Mouse (Mus musculus): Measurements from ENCODE around the gene Ngef. TPM values are rescaled to one million over a fixed set of nuclear protein-coding genes. Genes with fewer than 3 reads are reported as not detected.
A peak's percentile ranks its signal among the peaks of the same experiment; 100 is the strongest.

Gene Ngef
- polyA plus RNA-seq, 1 experiment from 2014 or later: 13.3 TPM

GRCm38 (mm10) chr1:87551008-87551407 is 22.7 kb downstream of the Ngef start:
- WGBS: 46% methylated on average over 3 of the region's 3 CpGs

DNA sequence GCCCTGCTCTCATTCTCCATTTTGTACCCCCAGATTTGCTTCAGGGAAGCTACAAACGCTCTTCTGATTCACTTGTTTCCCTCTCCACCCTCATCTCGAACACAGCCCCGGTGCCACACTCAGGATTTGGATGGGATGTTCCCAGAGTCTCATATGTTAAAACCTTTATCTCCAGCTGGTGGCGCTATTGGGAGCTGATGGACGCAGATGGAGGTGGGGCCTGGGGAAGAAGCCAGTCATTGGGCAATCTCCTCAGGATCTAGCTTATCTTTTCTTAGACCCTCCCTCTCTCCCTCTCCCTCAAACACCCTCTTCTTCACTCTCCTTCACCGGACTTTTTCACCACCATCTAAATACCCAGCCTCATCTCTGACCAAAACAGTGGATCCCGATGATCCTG is 32.1 kb downstream of the Ngef start:
- Histone ChIP-seq H3K27me3 (replicated peaks; ENCODE audit: control insufficient read depth, insufficient read depth, low read length) (no peaks in the 10 kb centered on the region), H3K27ac (ENCODE audit: low read depth, low read length) (no peak overlapping the region), H3K9me3 (ENCODE audit: control insufficient read depth) (no peaks in the 10 kb centered on the region), H3K9ac (ENCODE audit: low read depth, low read length) (no peak overlapping the region), H3K36me3 (ENCODE audit: control insufficient read depth, insufficient read depth) (peaks cover 5% of the 10 kb centered on the region; the same call in 1 of the 2 replicates), H3K4me1 (replicated peaks; ENCODE audit: control insufficient read depth, insufficient read depth, low read length) (no peaks in the 10 kb centered on the region), H3K4me2 (replicated peaks; ENCODE audit: low read depth) (no peak overlapping the region), H3K4me3 (ENCODE audit: low read depth, low read length) (no peak overlapping the region)
- no peak for ATAC-seq
- 40% methylated on average over 7 of the region's 7 CpGs for WGBS
- peak; percentile 76 for TF ChIP-seq CTCF (IDR thresholded peaks at IDR 0.05; ENCODE audit: low read depth)

More at GRCm38 (mm10) chr1:87551008-87551407, 22.7 kb downstream of the Ngef start:
- no peak overlapping the region for H3K4me3 ChIP-seq (ENCODE audit: low read depth, low read length)
- no peak for TF ChIP-seq CTCF (IDR thresholded peaks at IDR 0.05; ENCODE audit: low read depth)
- no peaks in the 10 kb centered on the region for H3K27me3 ChIP-seq (replicated peaks; ENCODE audit: control insufficient read depth, insufficient read depth, low read length)
- 0 out of 2 replicates have a peak, but pooled peaks cover 3% of the 10 kb centered on the region for H3K4me1 ChIP-seq (replicated peaks; ENCODE audit: control insufficient read depth, insufficient read depth, low read length)
- H3K9ac ChIP-seq (ENCODE audit: low read depth, low read length): no peak overlapping the region
- H3K9me3 ChIP-seq (ENCODE audit: control insufficient read depth): no peaks in the 10 kb centered on the region
- no peak overlapping the region; the same call in 1 of the 2 replicates for H3K27ac ChIP-seq (ENCODE audit: low read depth, low read length)
- no peaks in the 10 kb centered on the region; the same call in 1 of the 2 replicates for H3K36me3 ChIP-seq (ENCODE audit: control insufficient read depth, insufficient read depth)
- peak; percentile 96 for ATAC-seq
- H3K4me2 ChIP-seq (replicated peaks; ENCODE audit: low read depth): no peak overlapping the region

GRCm38 (mm10) chr1:87537008-87537407 is 36.7 kb downstream of the Ngef start:
- H3K27me3 ChIP-seq (replicated peaks; ENCODE audit: control insufficient read depth, insufficient read depth, low read length): no peaks in the 10 kb centered on the region
- no peaks in the 10 kb centered on the region for H3K36me3 ChIP-seq (ENCODE audit: control insufficient read depth, insufficient read depth)
- no peak for TF ChIP-seq CTCF (IDR thresholded peaks at IDR 0.05; ENCODE audit: low read depth)
- H3K27ac ChIP-seq (ENCODE audit: low read depth, low read length): no peak overlapping the region
- no peak overlapping the region for H3K9ac ChIP-seq (ENCODE audit: low read depth, low read length)
- no peaks in the 10 kb centered on the region for H3K4me1 ChIP-seq (replicated peaks; ENCODE audit: control insufficient read depth, insufficient read depth, low read length)
- no peaks in the 10 kb centered on the region for H3K9me3 ChIP-seq (ENCODE audit: control insufficient read depth)
- no peak overlapping the region for H3K4me3 ChIP-seq (ENCODE audit: low read depth, low read length)
- H3K4me2 ChIP-seq (replicated peaks; ENCODE audit: low read depth): no peak overlapping the region
- no peak for ATAC-seq
- WGBS: 86% methylated on average over 1 of the region's 1 CpGs

- Histone ChIP-seq H3K36me3 (ENCODE audit: control insufficient read depth, insufficient read depth) (no peaks in the 10 kb centered on the region), H3K9me3 (ENCODE audit: control insufficient read depth) (no peaks in the 10 kb centered on the region), H3K4me1 (replicated peaks; ENCODE audit: control insufficient read depth, insufficient read depth, low read length) (no peaks in the 10 kb centered on the region), H3K27ac (ENCODE audit: low read depth, low read length) (no peak overlapping the region), H3K9ac (ENCODE audit: low read depth, low read length) (no peak overlapping the region), H3K4me2 (replicated peaks; ENCODE audit: low read depth) (no peak overlapping the region), H3K4me3 (ENCODE audit: low read depth, low read length) (no peak overlapping the region), H3K27me3 (replicated peaks; ENCODE audit: control insufficient read depth, insufficient read depth, low read length) (no peaks in the 10 kb centered on the region)
- 76% methylated on average over 3 of the region's 3 CpGs for WGBS
- TF ChIP-seq CTCF (IDR thresholded peaks at IDR 0.05; ENCODE audit: low read depth): no peak
- ATAC-seq: no peak
Observed at GRCm38 (mm10) chr1:87534118-87534517, 39.6 kb downstream of the Ngef start.

- no peak overlapping the region for H3K4me3 ChIP-seq (ENCODE audit: low read depth, low read length)
- no peak overlapping the region for H3K9ac ChIP-seq (ENCODE audit: low read depth, low read length)
- no peaks in the 10 kb centered on the region for H3K4me1 ChIP-seq (replicated peaks; ENCODE audit: control insufficient read depth, insufficient read depth, low read length)
- H3K4me2 ChIP-seq (replicated peaks; ENCODE audit: low read depth): no peak overlapping the region
- H3K36me3 ChIP-seq (ENCODE audit: control insufficient read depth, insufficient read depth): no peaks in the 10 kb centered on the region
- no peak for ATAC-seq
- no peak for TF ChIP-seq CTCF (IDR thresholded peaks at IDR 0.05; ENCODE audit: low read depth)
- H3K27ac ChIP-seq (ENCODE audit: low read depth, low read length): no peak overlapping the region
- no peaks in the 10 kb centered on the region for H3K27me3 ChIP-seq (replicated peaks; ENCODE audit: control insufficient read depth, insufficient read depth, low read length)
- WGBS: 81% methylated on average over 4 of the region's 4 CpGs
- H3K9me3 ChIP-seq (ENCODE audit: control insufficient read depth): no peaks in the 10 kb centered on the region
Observed at GRCm38 (mm10) chr1:87532346-87532745, 41.3 kb downstream of the Ngef start.

DNA sequence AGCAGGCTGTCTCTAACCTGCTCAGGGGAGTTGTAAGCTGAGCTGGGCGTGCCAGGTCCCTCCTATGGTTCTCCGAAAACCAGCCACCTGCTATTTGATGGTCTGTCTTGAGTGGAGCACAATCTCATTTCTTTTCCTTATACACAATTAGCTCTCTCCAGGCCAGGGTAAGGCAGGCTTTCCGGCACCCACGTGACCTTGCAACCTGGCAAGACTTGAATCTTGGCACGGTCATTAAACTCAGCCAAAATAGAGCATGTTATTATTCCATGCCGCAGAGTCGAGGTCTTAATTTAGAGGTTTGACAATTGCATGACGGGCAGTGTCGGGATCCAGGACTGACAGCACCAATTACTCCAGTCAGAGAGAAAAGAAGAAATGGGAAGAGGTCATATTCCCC is 46.5 kb downstream of the Ngef start:
- no peak overlapping the region for H3K4me3 ChIP-seq (ENCODE audit: low read depth, low read length)
- no peak for TF ChIP-seq CTCF (IDR thresholded peaks at IDR 0.05; ENCODE audit: low read depth)
- WGBS: 86% methylated on average over 9 of the region's 9 CpGs

DNA sequence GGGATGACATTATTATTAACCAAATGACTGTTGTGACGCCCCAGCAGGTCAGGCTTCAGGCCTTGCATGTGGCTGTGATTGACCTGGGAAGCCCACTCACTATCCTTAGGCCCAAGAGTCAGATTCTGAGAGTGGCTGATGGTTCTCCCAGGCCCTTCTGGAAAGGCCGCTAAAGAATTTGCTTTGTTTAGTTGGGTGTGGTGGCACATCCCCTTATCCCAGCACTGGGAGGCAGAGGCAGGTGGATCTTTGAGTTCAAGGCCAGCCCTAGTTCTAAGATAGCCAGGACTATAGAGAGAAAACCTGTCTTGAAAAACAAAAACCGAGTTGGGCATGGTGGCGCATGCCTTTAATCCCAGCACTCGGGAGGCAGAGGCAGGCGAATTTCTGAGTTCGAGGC is 48.6 kb downstream of the Ngef start:
- no peaks in the 10 kb centered on the region for H3K4me1 ChIP-seq (replicated peaks; ENCODE audit: control insufficient read depth, insufficient read depth, low read length)
- H3K27ac ChIP-seq (ENCODE audit: low read depth, low read length): no peak overlapping the region
- no peaks in the 10 kb centered on the region for H3K9me3 ChIP-seq (ENCODE audit: control insufficient read depth)
- no peaks in the 10 kb centered on the region for H3K27me3 ChIP-seq (replicated peaks; ENCODE audit: control insufficient read depth, insufficient read depth, low read length)
- TF ChIP-seq CTCF (IDR thresholded peaks at IDR 0.05; ENCODE audit: low read depth): no peak
- WGBS: 91% methylated on average over 7 of the region's 7 CpGs
- ATAC-seq: no peak
- H3K9ac ChIP-seq (ENCODE audit: low read depth, low read length): no peak overlapping the region
- no peak overlapping the region for H3K4me3 ChIP-seq (ENCODE audit: low read depth, low read length)
- no peak overlapping the region for H3K4me2 ChIP-seq (replicated peaks; ENCODE audit: low read depth)
- H3K36me3 ChIP-seq (ENCODE audit: control insufficient read depth, insufficient read depth): no peaks in the 10 kb centered on the region

More for the DNA sequence above, 46.5 kb downstream of the Ngef start:
- H3K9ac ChIP-seq (ENCODE audit: low read depth, low read length): no peak overlapping the region
- no peaks in the 10 kb centered on the region for H3K36me3 ChIP-seq (ENCODE audit: control insufficient read depth, insufficient read depth)
- no peaks in the 10 kb centered on the region for H3K9me3 ChIP-seq (ENCODE audit: control insufficient read depth)
- no peak overlapping the region for H3K27ac ChIP-seq (ENCODE audit: low read depth, low read length)
- no peaks in the 10 kb centered on the region for H3K4me1 ChIP-seq (replicated peaks; ENCODE audit: control insufficient read depth, insufficient read depth, low read length)
- no peak overlapping the region for H3K4me2 ChIP-seq (replicated peaks; ENCODE audit: low read depth)
- no peaks in the 10 kb centered on the region for H3K27me3 ChIP-seq (replicated peaks; ENCODE audit: control insufficient read depth, insufficient read depth, low read length)
- ATAC-seq: no peak

All from intestine, postnatal 0 days (tissue).